Mouse (Mus musculus) limb, embryonic 13.5 days (tissue): ENCODE measurements around the gene Fam78b. TPM values are rescaled to one million over a fixed set of nuclear protein-coding genes. Genes with fewer than 3 reads are reported as not detected.

Experiments
- ATAC-seq: fragments of 200-750 bp; cut with Nextera tagmentation; 2 replicates; pipeline ENCODE4 v1.8.0; 2017; ENCODE audit warnings: low read depth, moderate number of reproducible peaks, moderate TSS enrichment; ENCODE audit not compliant: low FRiP score
- H3K27ac ChIP-seq: fragments of 300-500 bp; sonication (generic); 2 replicates; pipeline ENCODE4 v1.5.1; 2015; ENCODE audit warnings: inconsistent platforms, mild to moderate bottlenecking, moderate library complexity
- H3K27me3 ChIP-seq: fragments of 300-500 bp; sonication (generic); 2 replicates; pipeline ENCODE4 v1.6.1; 2015; ENCODE audit warnings: mild to moderate bottlenecking, inconsistent platforms
- H3K36me3 ChIP-seq: fragments of 300-500 bp; sonication (generic); 2 replicates; pipeline ENCODE4 v1.6.1; 2015; ENCODE audit warnings: inconsistent platforms, mild to moderate bottlenecking, moderate library complexity
- H3K4me1 ChIP-seq: fragments of 300-500 bp; sonication (generic); 2 replicates; pipeline ENCODE4 v1.6.1; 2015; ENCODE audit warnings: inconsistent platforms
- H3K4me2 ChIP-seq: fragments of 300-500 bp; sonication (generic); replicated peaks from 2 replicates; pipeline ENCODE4 v1.6.1; 2015; ENCODE audit warnings: inconsistent platforms, mild to moderate bottlenecking, moderate library complexity
- H3K4me3 ChIP-seq: fragments of 300-500 bp; sonication (generic); 2 replicates; pipeline ENCODE4 v1.5.1; 2015; ENCODE audit warnings: moderate library complexity, mild to moderate bottlenecking, inconsistent platforms
- H3K9ac ChIP-seq: fragments of 300-500 bp; sonication (generic); 2 replicates; pipeline ENCODE4 v1.6.1; 2015; ENCODE audit warnings: mild to moderate bottlenecking, inconsistent platforms
- H3K9me3 ChIP-seq: fragments of 300-500 bp; sonication (generic); 2 replicates; pipeline ENCODE4 v1.6.1; 2016; ENCODE audit warnings: inconsistent platforms
- WGBS: fragments of 180-500 bp; shearing (Covaris S2); methylation state at CpG from one replicate; pipeline ENCODE4 v1.1.7; 2015; 5-methylcytosine and 5-hydroxymethylcytosine counted together
- polyA plus RNA-seq: library from polyadenylated mRNA; unstranded; fragments of >200 nt; fragmentation: Nextera tagmentation; extraction: Ambion mirVana; gene quantifications from 2 replicates; pipeline ENCODE4 v1.2.1, GENCODE M21; 2015

The Fam78b gene
- polyA plus RNA-seq, 1 experiment from 2014 or later: 0.31 TPM

- Histone ChIP-seq H3K4me3 (no peak overlapping the region), H3K36me3 (no peaks in the 10 kb centered on the region), H3K9me3 (no peaks in the 10 kb centered on the region), H3K4me1 (no peaks in the 10 kb centered on the region), H3K4me2 (no peak overlapping the region), H3K27ac (no peak overlapping the region), H3K9ac (no peak overlapping the region), H3K27me3 (no peaks in the 10 kb centered on the region)
- 89% methylated on average over 6 of the region's 6 CpGs for WGBS
- ATAC-seq: no peak
Measured at GRCm38 (mm10) chr1:167042558-167042957, 41.3 kb downstream of the Fam78b start.

- H3K27me3 ChIP-seq: no peaks in the 10 kb centered on the region
- no peak for ATAC-seq
- H3K9me3 ChIP-seq: no peaks in the 10 kb centered on the region
- H3K27ac ChIP-seq: no peak overlapping the region
- H3K36me3 ChIP-seq: no peaks in the 10 kb centered on the region
- WGBS: 65% methylated on average over 10 of the region's 10 CpGs
- H3K9ac ChIP-seq: no peak overlapping the region
- no peaks in the 10 kb centered on the region for H3K4me1 ChIP-seq
- H3K4me2 ChIP-seq: no peak overlapping the region
- H3K4me3 ChIP-seq: no peak overlapping the region
Measured at GRCm38 (mm10) chr1:167046169-167046927, 45.1 kb downstream of the Fam78b start.

- Histone ChIP-seq H3K27me3 (no peaks in the 10 kb centered on the region), H3K36me3 (no peaks in the 10 kb centered on the region), H3K9me3 (no peaks in the 10 kb centered on the region), H3K27ac (no peak overlapping the region), H3K4me1 (no peaks in the 10 kb centered on the region), H3K4me3 (no peak overlapping the region), H3K4me2 (no peak overlapping the region), H3K9ac (no peak overlapping the region)
- ATAC-seq: no peak
- 84% methylated on average over 3 of the region's 3 CpGs for WGBS
Measured at GRCm38 (mm10) chr1:167050859-167051258, 49.6 kb downstream of the Fam78b start.

- Histone ChIP-seq H3K27me3 (no peaks in the 10 kb centered on the region), H3K4me3 (no peak overlapping the region), H3K9me3 (no peaks in the 10 kb centered on the region), H3K36me3 (no peaks in the 10 kb centered on the region), H3K4me1 (no peaks in the 10 kb centered on the region), H3K4me2 (no peak overlapping the region), H3K9ac (no peak overlapping the region), H3K27ac (no peak overlapping the region)
- 0 out of 2 replicates have a peak, but pooled peaks have one; percentile 24 for ATAC-seq
- WGBS: 81% methylated on average over 7 of the region's 7 CpGs
Measured at GRCm38 (mm10) chr1:167054029-167054428, 52.8 kb downstream of the Fam78b start.

- ATAC-seq: no peak
Measured at GRCm38 (mm10) chr1:167057543-167057942, 56.3 kb downstream of the Fam78b start.

GRCm38 (mm10) chr1:167059550-167060285 is 58.5 kb downstream of the Fam78b start:
- H3K27me3 ChIP-seq: no peaks in the 10 kb centered on the region
- H3K4me2 ChIP-seq: no peak overlapping the region
- H3K27ac ChIP-seq: no peak overlapping the region
- no peaks in the 10 kb centered on the region for H3K4me1 ChIP-seq
- ATAC-seq: no peak
- no peaks in the 10 kb centered on the region for H3K36me3 ChIP-seq
- WGBS: 59% methylated on average over 9 of the region's 9 CpGs
- H3K9ac ChIP-seq: no peak overlapping the region
- H3K4me3 ChIP-seq: no peak overlapping the region
- no peaks in the 10 kb centered on the region for H3K9me3 ChIP-seq

More at GRCm38 (mm10) chr1:167057543-167057942, 56.3 kb downstream of the Fam78b start:
- H3K9ac ChIP-seq: no peak overlapping the region
- no peaks in the 10 kb centered on the region for H3K27me3 ChIP-seq
- H3K4me1 ChIP-seq: no peaks in the 10 kb centered on the region
- no peak overlapping the region for H3K4me2 ChIP-seq
- H3K4me3 ChIP-seq: no peak overlapping the region
- no peaks in the 10 kb centered on the region for H3K9me3 ChIP-seq
- no peak overlapping the region for H3K27ac ChIP-seq
- H3K36me3 ChIP-seq: no peaks in the 10 kb centered on the region
- 67% methylated on average over 5 of the region's 5 CpGs for WGBS

- no peaks in the 10 kb centered on the region for H3K27me3 ChIP-seq
- H3K27ac ChIP-seq: no peak overlapping the region
- H3K36me3 ChIP-seq: no peaks in the 10 kb centered on the region
- H3K4me1 ChIP-seq: no peaks in the 10 kb centered on the region
- no peak for ATAC-seq
- no peak overlapping the region for H3K4me2 ChIP-seq
- no peak overlapping the region for H3K4me3 ChIP-seq
- H3K9ac ChIP-seq: no peak overlapping the region
- no peaks in the 10 kb centered on the region for H3K9me3 ChIP-seq
- 42% methylated on average over 4 of the region's 4 CpGs for WGBS
Measured at GRCm38 (mm10) chr1:167063971-167064370, 62.8 kb downstream of the Fam78b start.

GRCm38 (mm10) chr1:167065541-167065940 is 64.3 kb downstream of the Fam78b start:
- Histone ChIP-seq H3K36me3 (no peaks in the 10 kb centered on the region), H3K4me3 (no peak overlapping the region), H3K27me3 (no peaks in the 10 kb centered on the region), H3K4me1 (no peaks in the 10 kb centered on the region), H3K9me3 (no peaks in the 10 kb centered on the region), H3K4me2 (no peak overlapping the region), H3K27ac (no peak overlapping the region), H3K9ac (no peak overlapping the region)
- no peak for ATAC-seq
- WGBS: 37% methylated on average over 4 of the region's 4 CpGs

- Histone ChIP-seq H3K27ac (no peak overlapping the region), H3K27me3 (no peaks in the 10 kb centered on the region), H3K9me3 (no peaks in the 10 kb centered on the region), H3K4me1 (no peaks in the 10 kb centered on the region), H3K4me2 (no peak overlapping the region), H3K4me3 (no peak overlapping the region), H3K36me3 (no peaks in the 10 kb centered on the region), H3K9ac (no peak overlapping the region)
- 71% methylated on average over 10 of the region's 10 CpGs for WGBS
- no peak for ATAC-seq
Measured at GRCm38 (mm10) chr1:167065986-167066385, 64.8 kb downstream of the Fam78b start.

GRCm38 (mm10) chr1:167066933-167067341 is 65.7 kb downstream of the Fam78b start:
- Histone ChIP-seq H3K4me1 (no peaks in the 10 kb centered on the region), H3K4me3 (no peak overlapping the region), H3K27ac (no peak overlapping the region), H3K27me3 (no peaks in the 10 kb centered on the region), H3K36me3 (no peaks in the 10 kb centered on the region), H3K9me3 (no peaks in the 10 kb centered on the region), H3K9ac (no peak overlapping the region), H3K4me2 (no peak overlapping the region)
- ATAC-seq: no peak
- WGBS: 79% methylated on average over 9 of the region's 9 CpGs

- no peaks in the 10 kb centered on the region for H3K4me1 ChIP-seq
- no peaks in the 10 kb centered on the region for H3K36me3 ChIP-seq
- no peak overlapping the region for H3K4me3 ChIP-seq
- H3K9ac ChIP-seq: no peak overlapping the region
- no peak for ATAC-seq
- 61% methylated on average over 9 of the region's 9 CpGs for WGBS
- H3K27ac ChIP-seq: no peak overlapping the region
- no peaks in the 10 kb centered on the region for H3K9me3 ChIP-seq
- no peaks in the 10 kb centered on the region for H3K27me3 ChIP-seq
- no peak overlapping the region for H3K4me2 ChIP-seq
Measured at GRCm38 (mm10) chr1:167069741-167070140, 68.5 kb downstream of the Fam78b start.

GRCm38 (mm10) chr1:167070306-167070705 is 69.1 kb downstream of the Fam78b start:
- Histone ChIP-seq H3K4me2 (no peak overlapping the region), H3K36me3 (no peaks in the 10 kb centered on the region), H3K9me3 (no peaks in the 10 kb centered on the region), H3K27ac (no peak overlapping the region), H3K4me3 (no peak overlapping the region), H3K9ac (no peak overlapping the region), H3K4me1 (no peaks in the 10 kb centered on the region), H3K27me3 (no peaks in the 10 kb centered on the region)
- ATAC-seq: no peak
- WGBS: 72% methylated on average over 6 of the region's 6 CpGs
